ENCODE assay signal across 8 mouse cellular contexts in the genomic region with DNA sequence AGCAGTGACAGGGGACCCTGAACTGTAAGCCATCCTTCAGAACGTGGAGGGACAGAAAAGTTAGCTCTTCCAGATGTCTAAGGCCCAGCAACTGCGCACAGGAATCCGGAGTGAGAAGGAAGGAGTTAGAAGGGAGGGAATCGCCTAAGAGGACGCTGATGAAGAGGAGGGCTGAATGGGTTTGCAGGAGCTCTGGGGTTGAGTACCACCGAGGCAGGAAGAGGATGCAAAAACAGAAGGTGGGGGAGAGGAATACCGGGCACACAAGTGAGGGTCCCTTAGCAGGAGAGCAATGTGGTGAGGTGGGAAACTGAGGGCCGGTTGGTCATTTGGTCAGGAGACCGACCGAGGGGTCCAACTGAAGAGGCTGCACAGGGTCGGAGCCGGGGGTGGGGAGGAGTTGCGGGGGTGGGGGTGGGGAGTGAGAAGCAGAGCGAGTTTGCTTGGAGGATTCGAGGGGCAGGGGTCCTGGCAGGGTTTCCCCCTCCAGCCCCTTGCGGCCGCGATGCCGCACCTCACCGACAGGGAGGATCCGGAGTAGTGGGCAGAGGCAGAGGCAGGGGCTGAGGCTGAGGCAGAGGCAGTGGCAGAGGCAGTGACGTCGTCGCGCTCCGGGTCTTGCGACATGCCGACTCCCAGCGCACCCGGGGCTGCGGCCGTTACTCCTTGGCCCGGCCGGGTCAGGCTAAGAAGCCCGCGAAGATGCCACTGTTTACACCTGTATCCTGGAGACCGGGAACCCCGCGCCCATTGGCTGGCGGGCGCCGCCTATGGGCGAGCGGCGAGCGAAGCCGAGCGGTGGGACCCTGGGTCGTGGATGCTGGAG. TPM values are rescaled to one million over a fixed set of nuclear protein-coding genes. Genes with fewer than 3 reads are reported as not detected.
DNase-seq lines count a peak whose midpoint lies in the region; ATAC-seq and TF ChIP-seq lines count a peak whose summit lies in the region.

No protein-coding gene starts in this region.

- H3K27ac ChIP-seq in embryonic facial prominence, embryonic 15.5 days (replicated peaks) = no peak overlapping the region
- no peak overlapping the region for H3K27ac ChIP-seq in heart, embryonic 14.5 days (replicated peaks in 1 of 2; ENCODE audit: control insufficient read depth in 1 of 2, insufficient read depth in 1 of 2, low read depth in 2 of 2, low read length in 2 of 2)
- H3K27ac ChIP-seq in kidney, embryonic 16.5 days (ENCODE audit: low read length) = no peak overlapping the region
- H3K27ac ChIP-seq in liver, embryonic 15.5 days (replicated peaks) = no peak overlapping the region
- H3K27ac ChIP-seq in testis, adult 2 months (ENCODE audit: control insufficient read depth, insufficient read depth, low read depth, low read length) = peak overlapping the region; percentile 84

- H3K27me3 ChIP-seq in embryonic facial prominence, embryonic 15.5 days = no peaks in the 10 kb centered on the region; the same call in 1 of the 2 replicates
- peaks cover 6% of the 10 kb centered on the region; the same call in 1 of the 2 replicates for H3K27me3 ChIP-seq in heart, embryonic 14.5 days (ENCODE audit: control insufficient read depth, insufficient read depth, low read length)
- H3K27me3 ChIP-seq in kidney, embryonic 16.5 days (ENCODE audit: insufficient read depth, low read length) = peaks cover 8% of the 10 kb centered on the region; the same call in 1 of the 2 replicates
- H3K27me3 ChIP-seq in liver, embryonic 15.5 days = peaks cover 37% of the 10 kb centered on the region
- H3K27me3 ChIP-seq in testis, adult 2 months (ENCODE audit: control insufficient read depth, insufficient read depth, low read length) = no peaks in the 10 kb centered on the region

- TF ChIP-seq CTCF in testis, adult 2 months (IDR thresholded peaks at IDR 0.05; ENCODE audit: control insufficient read depth, insufficient read depth, insufficient replicate concordance, low read depth, low read length) = no peak; the same call in 1 of the 2 replicates

- no peaks in the 10 kb centered on the region for H3K36me3 ChIP-seq in embryonic facial prominence, embryonic 15.5 days
- no peaks in the 10 kb centered on the region for H3K36me3 ChIP-seq in heart, embryonic 14.5 days (ENCODE audit: control insufficient read depth, insufficient read depth, low read length)
- H3K36me3 ChIP-seq in kidney, embryonic 16.5 days (ENCODE audit: insufficient read depth, low read length) = no peaks in the 10 kb centered on the region
- no peaks in the 10 kb centered on the region for H3K36me3 ChIP-seq in liver, embryonic 15.5 days (replicated peaks)
- H3K36me3 ChIP-seq in testis, adult 2 months (ENCODE audit: control insufficient read depth, insufficient read depth, low read length) = no peaks in the 10 kb centered on the region

- TF ChIP-seq POLR2A in testis, adult 2 months (IDR thresholded peaks at IDR 0.05; ENCODE audit: control insufficient read depth, low read depth, low read length) = peak; percentile 87

- WGBS in embryonic facial prominence, embryonic 15.5 days = 2% methylated on average over 48 of the region's 49 CpGs
- WGBS in heart, embryonic 14.5 days = 3% methylated on average over 48 of the region's 49 CpGs
- WGBS in kidney, embryonic 16.5 days = 4% methylated on average over 49 of the region's 49 CpGs
- 4% methylated on average over 49 of the region's 49 CpGs for WGBS in liver, embryonic 15.5 days (ENCODE audit: insufficient replicate concordance)

- no peaks in the 10 kb centered on the region for H3K9me3 ChIP-seq in embryonic facial prominence, embryonic 15.5 days (replicated peaks)
- no peaks in the 10 kb centered on the region for H3K9me3 ChIP-seq in heart, embryonic 14.5 days (ENCODE audit: control insufficient read depth, low read length)
- no peaks in the 10 kb centered on the region for H3K9me3 ChIP-seq in kidney, embryonic 16.5 days (ENCODE audit: low read length)
- H3K9me3 ChIP-seq in liver, embryonic 15.5 days (replicated peaks) = no peaks in the 10 kb centered on the region

- peak; percentile 80 for ATAC-seq in embryonic facial prominence, embryonic 15.5 days (ENCODE audit: insufficient number of reproducible peaks, low FRiP score, low TSS enrichment, low read depth)
- peak; percentile 54; the same call in 1 of the 2 replicates for ATAC-seq in heart, embryonic 14.5 days (ENCODE audit: insufficient number of reproducible peaks, insufficient read depth, low FRiP score, low read depth)
- peak; percentile 92 for ATAC-seq in kidney, embryonic 16.5 days (ENCODE audit: low FRiP score, low TSS enrichment)
- ATAC-seq in liver, embryonic 15.5 days (ENCODE audit: insufficient read depth) = no peak

- H3K9ac ChIP-seq in embryonic facial prominence, embryonic 15.5 days = no peak overlapping the region
- H3K9ac ChIP-seq in heart, embryonic 14.5 days (ENCODE audit: low read length) = peak overlapping the region; percentile 50
- peak overlapping the region; percentile 41 for H3K9ac ChIP-seq in kidney, embryonic 16.5 days (replicated peaks; ENCODE audit: low read length)
- no peak overlapping the region for H3K9ac ChIP-seq in liver, embryonic 15.5 days

- 0 out of 2 replicates have a peak, but pooled peaks cover 4% of the 10 kb centered on the region for H3K4me1 ChIP-seq in embryonic facial prominence, embryonic 15.5 days
- peaks cover 0 to 4% of the 10 kb centered on the region in 2 experiments; a peak in 2 of 4 replicates for H3K4me1 ChIP-seq in heart, embryonic 14.5 days (ENCODE audit: control insufficient read depth in 2 of 2, insufficient read depth in 2 of 2, low read length in 2 of 2)
- peaks cover 7% of the 10 kb centered on the region for H3K4me1 ChIP-seq in kidney, embryonic 16.5 days (ENCODE audit: insufficient read depth, low read length)
- peaks cover 9% of the 10 kb centered on the region; the same call in 1 of the 2 replicates for H3K4me1 ChIP-seq in liver, embryonic 15.5 days (replicated peaks)
- peaks cover 8% of the 10 kb centered on the region for H3K4me1 ChIP-seq in testis, adult 2 months (ENCODE audit: control insufficient read depth, insufficient read depth, low read length)

- peak; percentile 75 to 76 for DNase-seq in B cell, adult 2 months
- DNase-seq in adrenal gland, postnatal 14 days = peak; percentile 81
- DNase-seq in neural tube, embryonic 10.5 days (ENCODE audit: extremely low spot score, low spot score) = peak; percentile 91

- H3K4me3 ChIP-seq in embryonic facial prominence, embryonic 15.5 days (replicated peaks) = peak overlapping the region; percentile 45
- peak overlapping the region; percentile 50 to 57 for H3K4me3 ChIP-seq in heart, embryonic 14.5 days (ENCODE audit: control insufficient read depth in 1 of 2, insufficient read depth in 1 of 2, low read depth in 1 of 2, low read length in 2 of 2)
- H3K4me3 ChIP-seq in kidney, embryonic 16.5 days (ENCODE audit: low read length) = peak overlapping the region; percentile 53
- H3K4me3 ChIP-seq in liver, embryonic 15.5 days (replicated peaks) = peak overlapping the region; percentile 31
- peak overlapping the region; percentile 87 for H3K4me3 ChIP-seq in testis, adult 2 months (ENCODE audit: control insufficient read depth, low read depth, low read length)

- peak overlapping the region; percentile 83 for H3K4me2 ChIP-seq in embryonic facial prominence, embryonic 15.5 days (replicated peaks)
- H3K4me2 ChIP-seq in heart, embryonic 14.5 days (ENCODE audit: low read length) = peak overlapping the region; percentile 95
- H3K4me2 ChIP-seq in kidney, embryonic 16.5 days (replicated peaks; ENCODE audit: low read depth, low read length) = peak overlapping the region; percentile 92
- peak overlapping the region; percentile 65 for H3K4me2 ChIP-seq in liver, embryonic 15.5 days

RNA-seq across cellular contexts. Expression of gene Gsto1, which starts 17.9 kb away (rescaled TPM):
- 151 and 169 TPM in 2 replicates for total RNA-seq in adrenal gland, postnatal 14 days (2021)
- 228 and 237 TPM in 2 replicates for polyA plus RNA-seq in embryonic facial prominence, embryonic 15.5 days (2015; fragmentation: Nextera tagmentation; extraction: Ambion mirVana)
- polyA plus RNA-seq in heart, embryonic 14.5 days (2014; fragmentation: Nextera tagmentation; extraction: Ambion mirVana) = 88.0 and 92.7 TPM in 2 replicates
- 130 and 134 TPM in 2 replicates for polyA plus RNA-seq in kidney, embryonic 16.5 days (2015; fragmentation: Nextera tagmentation; extraction: Ambion mirVana)
- polyA plus RNA-seq in liver, embryonic 15.5 days (2015; fragmentation: Nextera tagmentation; extraction: Ambion mirVana) = 115 and 122 TPM in 2 replicates
- polyA plus RNA-seq in testis, adult 2 months (2012; rRNA removed) = 3.1 and 3.7 TPM in 2 replicates

RNA-seq across cellular contexts. Expression of gene Gsto2, which starts 28.4 kb away (rescaled TPM):
- total RNA-seq in adrenal gland, postnatal 14 days (2021) = 3.3 and 3.5 TPM in 2 replicates
- polyA plus RNA-seq in embryonic facial prominence, embryonic 15.5 days (2015; fragmentation: Nextera tagmentation; extraction: Ambion mirVana) = 1.5 and 1.7 TPM in 2 replicates
- polyA plus RNA-seq in heart, embryonic 14.5 days (2014; fragmentation: Nextera tagmentation; extraction: Ambion mirVana) = 1.5 and 2.3 TPM in 2 replicates
- 1.1 and 1.4 TPM in 2 replicates for polyA plus RNA-seq in kidney, embryonic 16.5 days (2015; fragmentation: Nextera tagmentation; extraction: Ambion mirVana)
- polyA plus RNA-seq in liver, embryonic 15.5 days (2015; fragmentation: Nextera tagmentation; extraction: Ambion mirVana) = 0.13 and 0.24 TPM in 2 replicates
- polyA plus RNA-seq in testis, adult 2 months (2012; rRNA removed) = 270 and 284 TPM in 2 replicates

Comparison
In these comparisons a context has a peak if more than half of its experiments do, and no peak if none do; other contexts are left out.
1. H3K4me3 ChIP-seq: peak in every context shown above with its lines; median percentile 87 in testis, adult 2 months; 54 in heart, embryonic 14.5 days; 53 in kidney, embryonic 16.5 days; 45 in embryonic facial prominence, embryonic 15.5 days; 31 in liver, embryonic 15.5 days.
2. H3K9ac ChIP-seq: peak in heart, embryonic 14.5 days (single experiment) and kidney, embryonic 16.5 days (single experiment); none in embryonic facial prominence, embryonic 15.5 days (single experiment) and liver, embryonic 15.5 days (single experiment).
3. RNA of gene Gsto1, which starts 17.9 kb away (polyA plus RNA-seq): 228 to 237 TPM in embryonic facial prominence, embryonic 15.5 days, 130 to 134 TPM in kidney, embryonic 16.5 days, 115 to 122 TPM in liver, embryonic 15.5 days and 88.0 to 92.7 TPM in heart, embryonic 14.5 days; 3.1 to 3.7 TPM in testis, adult 2 months; every median in the first group is over 10 times any median in the second.
4. RNA of gene Gsto2, which starts 28.4 kb away (polyA plus RNA-seq): 270 to 284 TPM in testis, adult 2 months; 1.5 to 2.3 TPM in heart, embryonic 14.5 days, 1.5 to 1.7 TPM in embryonic facial prominence, embryonic 15.5 days, 1.1 to 1.4 TPM in kidney, embryonic 16.5 days and 0.13 to 0.24 TPM in liver, embryonic 15.5 days; every median in the first group is over 10 times any median in the second.
5. Peak in every context shown above with its lines, with median percentiles within 50 percentile points of each other: DNase-seq and H3K4me2 ChIP-seq.